Mouse (Mus musculus): ENCODE data around the gene Pnpla2. TPM values are rescaled to one million over a fixed set of nuclear protein-coding genes. Genes with fewer than 3 reads are reported as not detected.

Pnpla2 gene
- total RNA-seq, 2 experiments from 2014 or later = 265 to 357 TPM

DNA sequence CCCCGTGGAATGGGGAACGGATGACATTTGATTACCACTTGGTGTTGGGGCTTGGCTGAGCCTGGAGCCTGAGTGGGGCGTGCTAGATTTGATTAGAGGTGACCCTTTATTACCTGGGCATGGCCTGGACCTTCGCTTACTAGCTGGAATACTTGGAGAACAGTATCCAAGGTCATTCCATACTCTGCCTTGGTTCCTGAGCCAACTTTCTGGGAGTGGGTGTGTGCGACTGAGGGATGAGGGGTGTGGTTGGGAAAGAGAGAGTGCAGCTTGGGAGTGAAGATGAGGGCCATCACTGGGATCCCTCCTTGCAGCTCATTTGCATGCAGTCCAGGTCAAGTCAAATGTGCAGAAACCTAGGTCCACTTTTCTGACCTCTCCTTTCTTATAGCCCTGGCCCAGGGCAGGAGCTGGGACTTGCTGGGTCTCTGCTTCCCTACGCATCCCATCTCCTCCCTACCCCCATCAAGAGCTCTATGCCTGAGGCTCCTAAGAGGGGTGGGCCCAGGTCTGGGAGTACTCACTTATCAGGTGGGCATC lies 28.2 kb downstream of the Pnpla2 start:
- no peak for DNase-seq

GRCm38 (mm10) chr7:141484186-141485120 lies 29.5 kb downstream of the Pnpla2 start:
- DNase-seq = no peak

GRCm38 (mm10) chr7:141485186-141485585 lies 30.2 kb downstream of the Pnpla2 start:
- no peak for DNase-seq

- DNase-seq = no peak
Measured at GRCm38 (mm10) chr7:141485606-141486005, 30.6 kb downstream of the Pnpla2 start.

DNA sequence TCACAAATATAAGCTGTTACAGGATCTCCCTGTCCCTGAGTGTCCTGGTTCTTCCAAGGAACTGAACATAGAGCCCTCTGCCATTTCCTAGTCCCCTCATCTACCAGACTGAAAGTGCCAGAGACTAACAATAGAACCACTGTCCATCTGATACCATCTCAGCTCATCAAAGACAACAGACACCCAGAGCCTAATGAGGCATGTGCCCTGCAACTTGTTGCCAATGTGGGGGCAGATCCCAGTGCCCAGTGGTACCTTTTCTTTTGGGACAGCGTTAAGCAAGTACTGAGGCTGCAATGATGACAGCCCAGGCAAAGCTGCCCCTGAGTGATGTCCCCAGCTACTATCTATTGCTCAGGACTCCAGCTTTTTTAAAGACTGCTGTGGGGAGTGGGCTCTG lies 31.2 kb downstream of the Pnpla2 start:
- DNase-seq = no peak

DNA sequence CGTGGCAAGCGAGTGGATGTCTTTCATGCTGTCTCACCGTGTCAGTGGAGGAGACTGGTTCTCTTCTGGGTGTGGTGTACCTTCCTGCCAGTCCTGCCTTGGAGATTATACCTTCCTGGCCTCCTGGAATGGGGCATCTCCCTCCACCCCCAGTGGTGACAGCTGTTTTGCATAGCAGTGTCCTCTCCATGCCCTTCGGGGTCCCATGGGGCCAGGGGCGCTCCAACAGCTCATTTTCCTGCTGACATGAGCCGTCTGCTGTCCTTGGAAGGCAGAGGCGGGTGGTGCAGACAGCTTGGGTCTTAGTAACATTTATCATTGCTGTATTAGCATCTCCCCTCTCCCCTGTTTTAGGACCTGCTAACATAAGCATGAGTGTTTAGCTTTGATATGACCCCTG lies 32.1 kb downstream of the Pnpla2 start:
- no peak for DNase-seq

DNA sequence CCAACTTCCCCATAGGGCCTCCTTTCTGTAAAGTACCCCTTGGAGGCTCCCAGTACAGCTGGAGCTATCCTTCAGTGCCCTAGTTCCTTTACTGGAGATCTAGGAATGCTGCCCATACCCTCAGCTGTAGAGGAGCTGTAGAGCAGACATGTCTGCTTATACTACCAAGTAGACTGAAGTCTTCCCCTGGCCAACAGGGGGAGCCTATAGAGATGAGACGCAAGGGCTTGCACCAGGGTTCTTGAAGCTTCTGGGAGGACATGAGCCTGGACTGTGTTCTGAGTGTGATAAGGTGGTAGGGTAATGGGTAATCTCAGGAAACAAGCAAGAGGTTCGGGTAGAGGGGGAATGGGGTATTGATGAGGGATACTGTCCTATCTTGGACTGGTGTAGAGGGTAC lies 36.2 kb downstream of the Pnpla2 start:
- no peak for DNase-seq

DNA sequence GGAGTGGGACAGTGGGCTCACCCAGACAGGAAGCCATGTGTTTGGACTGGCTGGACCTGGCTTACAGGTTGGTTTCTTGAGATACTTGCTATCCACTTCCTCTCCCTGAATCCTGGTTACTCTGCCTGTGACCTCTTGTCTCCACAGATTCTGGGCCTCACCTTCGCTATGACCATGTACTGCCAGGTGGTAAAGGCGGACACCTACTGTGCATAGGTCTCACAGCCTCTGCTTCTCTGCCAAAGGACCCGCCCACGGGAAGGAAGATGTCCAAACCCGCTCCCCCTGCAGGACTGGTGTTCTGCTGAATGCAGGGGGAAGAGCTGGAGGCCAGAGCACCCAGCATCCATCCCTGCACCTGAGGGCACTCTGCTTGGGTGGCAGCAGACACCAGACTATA lies 37.7 kb downstream of the Pnpla2 start:
- no peak for DNase-seq

- no peak for DNase-seq
Measured at GRCm38 (mm10) chr7:141493729-141494128, 38.7 kb downstream of the Pnpla2 start.

DNA sequence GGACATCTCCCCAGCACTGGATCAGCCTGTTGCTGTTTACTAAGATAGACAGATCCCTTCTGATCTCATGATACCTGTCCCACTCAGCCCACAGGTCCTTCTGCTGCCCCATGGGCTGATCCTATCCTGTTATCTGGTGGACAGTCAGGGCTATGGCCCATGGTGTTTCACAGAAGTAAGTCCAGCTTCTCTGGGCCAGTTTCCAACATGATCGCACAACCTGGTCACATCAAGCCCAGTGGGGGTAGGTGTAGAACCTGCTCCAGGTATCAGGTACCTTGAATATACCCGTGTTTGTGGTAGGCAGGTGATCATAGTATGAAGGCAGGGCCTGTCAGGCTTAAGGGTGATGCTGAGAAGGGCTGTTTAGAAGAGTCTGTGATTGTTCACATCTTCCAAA lies 40.4 kb downstream of the Pnpla2 start:
- no peak for DNase-seq

DNA sequence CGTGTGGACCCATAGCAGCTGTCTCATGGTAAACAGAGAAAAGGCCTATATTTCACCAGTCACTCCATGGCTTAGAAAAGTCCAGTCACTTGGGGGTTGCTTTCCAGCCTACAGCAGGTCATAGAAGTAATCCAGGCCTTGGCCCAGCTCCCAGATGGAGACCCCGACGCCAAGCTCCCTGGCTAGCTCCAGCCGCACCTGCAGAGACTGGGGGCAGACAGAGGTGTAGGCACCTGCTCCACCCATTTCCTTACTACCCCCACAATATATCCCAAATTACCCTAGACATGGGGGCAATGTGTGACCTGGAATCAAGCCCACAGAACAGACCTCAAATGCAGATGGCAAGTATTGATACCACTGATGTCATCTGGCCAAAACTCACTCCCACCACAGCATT lies 40.9 kb downstream of the Pnpla2 start:
- no peak for DNase-seq

DNA sequence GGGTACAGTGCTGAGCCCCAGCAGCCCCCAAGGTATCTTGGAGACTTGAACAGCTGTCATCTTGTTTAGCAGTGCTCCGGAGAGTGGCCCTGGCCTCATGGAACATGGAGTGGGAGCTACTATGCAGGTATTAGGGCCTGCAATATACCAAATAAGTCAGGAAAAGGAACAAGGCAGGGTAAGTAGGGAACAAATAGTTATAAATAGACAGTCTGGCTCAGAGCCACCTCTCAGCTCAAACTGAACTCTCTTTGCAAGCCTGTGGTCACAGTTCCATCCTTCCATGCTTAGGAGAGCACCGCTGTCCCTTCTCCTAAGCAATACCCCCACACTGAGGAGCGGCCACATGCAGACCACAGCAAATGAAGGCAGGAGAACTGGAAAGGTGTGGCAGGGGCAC lies 42.6 kb downstream of the Pnpla2 start:
- DNase-seq = no peak

DNA sequence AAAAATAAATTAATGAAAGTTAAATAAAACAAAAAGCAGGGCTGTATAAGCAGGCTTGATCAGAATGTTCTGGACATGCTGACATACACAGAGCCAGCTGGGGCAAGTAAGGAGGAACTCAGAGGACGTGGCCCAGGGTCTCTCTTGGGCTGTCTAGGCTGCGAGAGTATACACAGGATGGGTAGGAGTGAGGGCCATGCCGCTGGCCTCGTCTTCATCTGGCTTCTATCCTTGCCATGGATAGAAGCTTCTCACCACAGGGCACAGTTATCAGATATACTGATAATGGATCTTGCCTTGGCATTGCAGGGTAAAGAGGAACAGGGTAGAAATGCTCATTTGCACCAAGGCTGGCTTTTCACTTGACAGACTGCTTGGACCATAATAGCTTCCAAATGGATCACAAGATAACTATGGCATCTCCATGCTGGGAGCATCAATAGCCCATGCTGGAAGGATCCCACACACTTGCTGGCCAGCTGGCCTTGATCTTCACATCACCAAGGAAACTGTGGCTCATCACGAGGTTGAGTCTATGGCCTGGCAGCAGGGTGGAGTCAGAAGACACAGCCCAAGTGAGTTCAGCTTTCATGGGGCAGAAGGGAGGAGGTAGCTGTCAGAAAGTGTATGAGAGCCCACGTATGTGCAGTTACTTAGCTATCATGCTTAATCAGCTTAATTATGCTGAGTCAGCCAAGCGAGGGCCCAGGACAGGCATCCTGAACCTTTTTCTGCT lies 47.0 kb downstream of the Pnpla2 start:
- no peak for DNase-seq

DNA sequence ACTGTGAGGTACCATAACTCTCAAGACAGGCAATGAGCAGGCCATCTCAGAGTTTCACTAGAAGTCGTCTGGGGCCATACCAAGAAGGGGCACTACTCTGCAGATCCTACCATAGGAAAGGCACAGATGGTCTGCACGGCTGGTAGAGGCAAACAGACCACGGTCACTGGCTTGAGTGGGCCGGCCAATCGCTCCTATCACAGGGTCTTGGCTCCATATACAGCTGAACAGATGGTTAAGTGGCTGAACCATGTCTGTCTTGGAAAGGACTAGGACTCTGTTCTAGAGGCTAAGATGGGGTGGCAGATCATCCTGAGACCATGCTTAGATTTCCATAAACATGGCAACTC lies 47.5 kb downstream of the Pnpla2 start:
- DNase-seq = no peak

DNA sequence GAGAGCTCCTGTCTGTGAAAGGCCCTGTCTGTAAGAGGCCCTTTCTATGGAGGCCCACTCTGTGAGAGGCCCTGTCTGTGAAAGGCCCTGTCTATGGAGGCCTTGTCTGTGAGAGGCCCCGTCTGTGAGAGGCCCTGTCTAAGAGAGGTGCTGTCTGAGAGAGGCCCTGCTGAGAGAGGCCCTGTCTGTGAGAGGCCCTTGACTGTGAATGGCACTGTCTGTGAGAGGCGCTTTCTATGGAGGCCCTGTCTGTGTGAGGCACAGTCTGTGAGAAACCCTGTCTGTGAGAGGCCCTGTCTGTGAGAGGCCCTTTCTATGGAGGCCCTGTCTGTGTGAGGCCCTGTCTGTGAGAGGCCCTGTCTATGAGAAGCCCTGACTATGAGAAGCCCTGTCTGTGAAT lies 51.3 kb downstream of the Pnpla2 start:
- no peak for DNase-seq

- DNase-seq = no peak
Measured at GRCm38 (mm10) chr7:141508160-141508559, 53.2 kb downstream of the Pnpla2 start.

GRCm38 (mm10) chr7:141510196-141510595 lies 55.2 kb downstream of the Pnpla2 start:
- DNase-seq = no peak

Other genes with a start within 250 kb of the Pnpla2 start
- not detected for gene Lmntd2, start 241.1 kb upstream of the Pnpla2 start, total RNA-seq (2021)
- gene Rassf7, start 239.3 kb upstream of the Pnpla2 start, total RNA-seq (2021) = 1 to 10 TPM in 1 of 2 experiments, under 1 TPM in 1; 0.38 to 1.1 TPM
- gene Phrf1, start 226.4 kb upstream of the Pnpla2 start, total RNA-seq (2021) = 10 to 100 TPM; 17.3 to 21.4 TPM
- 1 to 10 TPM; 1.1 to 1.2 TPM for gene Irf7, start 188.7 kb upstream of the Pnpla2 start, total RNA-seq (2021)
- under 1 TPM; 0.16 to 0.28 TPM for gene Cdhr5, start 178.4 kb upstream of the Pnpla2 start, total RNA-seq (2021)
- under 1 TPM in 1 of 2 experiments, not detected in 1; 0.56 TPM for gene Sct, start 176.1 kb upstream of the Pnpla2 start, total RNA-seq (2021)
- gene Drd4, start 163.2 kb upstream of the Pnpla2 start, total RNA-seq (2021) = under 1 TPM in 1 of 2 experiments, not detected in 1; 0.23 TPM
- gene Deaf1, start 127.5 kb upstream of the Pnpla2 start, total RNA-seq (2021) = 10 to 100 TPM; 11.2 to 11.7 TPM
- 10 to 100 TPM; 11.0 to 11.5 TPM for gene Tmem80, start 127.5 kb upstream of the Pnpla2 start, total RNA-seq (2021)
- 1 to 10 TPM; 1.5 to 2.1 TPM for gene Eps8l2, start 116.3 kb upstream of the Pnpla2 start, total RNA-seq (2021)
- gene Taldo1, start 63.0 kb upstream of the Pnpla2 start, total RNA-seq (2021) = 10 to 100 TPM; 78.9 to 91.3 TPM
- gene Gatd1, start 41.1 kb upstream of the Pnpla2 start, total RNA-seq (2021) = 1 to 10 TPM; 5.2 to 6.7 TPM
- gene Cend1, start 25.7 kb upstream of the Pnpla2 start, total RNA-seq (2021) = under 1 TPM; 0.38 to 0.75 TPM
- 10 to 100 TPM; 17.1 to 32.9 TPM for gene Slc25a22, start 17.3 kb upstream of the Pnpla2 start, total RNA-seq (2021)
- under 1 TPM; 0.18 to 0.75 TPM for gene Pidd1, start 11.2 kb upstream of the Pnpla2 start, total RNA-seq (2021)
- gene Rplp2, start 7.8 kb upstream of the Pnpla2 start, total RNA-seq (2021) = 100 to 1,000 TPM; 531 to 541 TPM
- gene Cracr2b, start 5.9 kb downstream of the Pnpla2 start, total RNA-seq (2021) = 1 to 10 TPM; 3.9 to 7.0 TPM
- gene Cd151, start 12.2 kb downstream of the Pnpla2 start, total RNA-seq (2021) = 10 to 100 TPM; 67.7 to 87.4 TPM
- gene Polr2l, start 19.9 kb downstream of the Pnpla2 start, total RNA-seq (2021) = 10 to 100 TPM; 55.2 to 56.0 TPM
- 10 to 100 TPM in 1 of 2 experiments, 1 to 10 TPM in 1; 5.6 to 16.5 TPM for gene Tspan4, start 20.0 kb downstream of the Pnpla2 start, total RNA-seq (2021)
- gene Chid1, start 84.7 kb downstream of the Pnpla2 start, total RNA-seq (2021) = 10 to 100 TPM; 14.5 to 18.4 TPM
- 10 to 100 TPM; 42.9 to 45.5 TPM for gene Ap2a2, start 107.0 kb downstream of the Pnpla2 start, total RNA-seq (2021)
- gene Muc6, start 200.1 kb downstream of the Pnpla2 start, total RNA-seq (2021) = not detected
- under 1 TPM in 1 of 2 experiments, not detected in 1; 0.10 TPM for gene Muc2, start 235.1 kb downstream of the Pnpla2 start, total RNA-seq (2021)

All from gastrocnemius, postnatal 25 days (tissue).